Mouse (Mus musculus) cerebellum, adult (tissue): ENCODE data around the gene Acp5.
"Not testable (repeated sequence)": the region's sequence is repeated elsewhere in the genome, so short reads cannot be mapped to it uniquely, and the experiment has no call there.

Experiments used
- ATAC-seq: cut with Nextera tagmentation; 2 replicates; pipeline ENCODE4 v1.9.2; 2017; ENCODE audit warnings: mild to moderate bottlenecking, moderate library complexity, mixed read lengths; ENCODE audit not compliant: insufficient number of reproducible peaks, low FRiP score, low TSS enrichment

Gene Acp5

GRCm38 (mm10) chr9:22135644-22136390, at the start of gene Acp5:
Gene Acp5 (minus strand): TSS chr9:22135711.
- no peak for ATAC-seq

- no peak for ATAC-seq
Observed at GRCm38 (mm10) chr9:22172318-22172717, 36.8 kb upstream of the Acp5 start.

GRCm38 (mm10) chr9:22169327-22169726, 33.8 kb upstream of the Acp5 start:
- no peak for ATAC-seq

GRCm38 (mm10) chr9:22167751-22168150, 32.2 kb upstream of the Acp5 start:
- no peak for ATAC-seq

- no peak for ATAC-seq
Observed at GRCm38 (mm10) chr9:22166686-22167085, 31.2 kb upstream of the Acp5 start.

- no peak for ATAC-seq
Observed at GRCm38 (mm10) chr9:22165964-22166363, 30.5 kb upstream of the Acp5 start.

- peak; percentile 94 for ATAC-seq
Observed at GRCm38 (mm10) chr9:22164711-22165668, 29.5 kb upstream of the Acp5 start.

- no peak for ATAC-seq
Observed at GRCm38 (mm10) chr9:22162912-22163311, 27.4 kb upstream of the Acp5 start.

- no peak for ATAC-seq
Observed at GRCm38 (mm10) chr9:22162305-22162704, 26.8 kb upstream of the Acp5 start.

GRCm38 (mm10) chr9:22161299-22161698, 25.8 kb upstream of the Acp5 start:
- no peak for ATAC-seq

GRCm38 (mm10) chr9:22157516-22158265, 22.2 kb upstream of the Acp5 start:
- ATAC-seq: no peak

GRCm38 (mm10) chr9:22156497-22157245, 21.2 kb upstream of the Acp5 start, which contains the start of gene Pigyl:
Gene Pigyl (plus strand): TSS chr9:22156846.
- peak; percentile 95 for ATAC-seq

- no peak for ATAC-seq
Observed at GRCm38 (mm10) chr9:22155614-22156013, 20.1 kb upstream of the Acp5 start.

- no peak for ATAC-seq
Observed at GRCm38 (mm10) chr9:22153810-22154209, 18.3 kb upstream of the Acp5 start.

GRCm38 (mm10) chr9:22150946-22151345, 15.4 kb upstream of the Acp5 start:
- no peak for ATAC-seq

GRCm38 (mm10) chr9:22150249-22150693, 14.8 kb upstream of the Acp5 start:
- not testable (repeated sequence) for ATAC-seq

GRCm38 (mm10) chr9:22149426-22150248, 14.1 kb upstream of the Acp5 start:
- no peak for ATAC-seq

GRCm38 (mm10) chr9:22144304-22144965, 8.9 kb upstream of the Acp5 start:
- ATAC-seq: no peak
